Mouse (Mus musculus) lung, postnatal 14 days (tissue): ENCODE results near the gene Stab2.

Experiments used
- DNase-seq: peaks from one replicate; pipeline ENCODE4 v3.0.0; 2021

Stab2 gene

DNA sequence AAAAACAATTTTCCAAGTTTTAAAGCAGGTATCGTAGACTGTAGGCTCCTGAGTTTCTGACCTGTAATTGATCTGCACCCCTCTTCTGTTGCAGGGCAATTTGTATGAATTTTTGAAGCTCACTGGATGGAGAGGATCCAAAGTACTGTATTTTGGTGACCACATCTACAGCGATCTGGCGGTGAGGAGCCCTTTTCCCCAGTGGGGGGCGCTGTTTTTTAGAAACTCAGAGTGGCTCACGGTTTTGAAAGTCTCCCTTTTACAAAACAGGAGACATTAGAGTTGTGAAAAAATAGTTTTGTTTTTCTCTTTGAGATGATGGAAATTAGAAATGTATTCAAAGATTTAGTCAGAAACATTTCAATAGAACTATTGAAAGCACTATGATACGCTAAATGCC is 183.7 kb downstream of the Stab2 start:
- no peak for DNase-seq

DNA sequence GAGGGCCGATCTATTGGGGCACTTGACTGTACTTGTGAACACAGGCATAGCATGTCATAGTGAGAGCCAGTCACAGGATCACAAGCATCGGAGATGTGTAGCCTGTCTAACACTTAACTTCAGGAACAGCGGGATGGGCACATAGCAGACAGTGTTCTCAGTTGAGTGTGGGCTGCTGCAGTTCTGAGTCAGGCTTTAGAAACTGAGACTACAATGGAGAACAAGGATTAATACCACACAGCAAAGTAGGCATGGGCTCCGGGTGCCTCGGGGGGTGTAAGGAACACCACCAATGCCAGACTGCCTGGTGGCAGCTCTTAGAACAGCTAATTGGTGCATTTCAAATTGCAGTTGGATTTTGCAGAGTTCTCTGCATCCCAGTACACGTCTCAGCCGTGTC is 186.8 kb downstream of the Stab2 start:
- no peak for DNase-seq

GRCm38 (mm10) chr10:86819649-86820165 is 188.1 kb downstream of the Stab2 start:
- DNase-seq: peak; percentile 40

- no peak for DNase-seq
Observed at GRCm38 (mm10) chr10:86815133-86815532, 192.7 kb downstream of the Stab2 start.

GRCm38 (mm10) chr10:86814292-86815131 is 193.3 kb downstream of the Stab2 start:
- no peak for DNase-seq

DNA sequence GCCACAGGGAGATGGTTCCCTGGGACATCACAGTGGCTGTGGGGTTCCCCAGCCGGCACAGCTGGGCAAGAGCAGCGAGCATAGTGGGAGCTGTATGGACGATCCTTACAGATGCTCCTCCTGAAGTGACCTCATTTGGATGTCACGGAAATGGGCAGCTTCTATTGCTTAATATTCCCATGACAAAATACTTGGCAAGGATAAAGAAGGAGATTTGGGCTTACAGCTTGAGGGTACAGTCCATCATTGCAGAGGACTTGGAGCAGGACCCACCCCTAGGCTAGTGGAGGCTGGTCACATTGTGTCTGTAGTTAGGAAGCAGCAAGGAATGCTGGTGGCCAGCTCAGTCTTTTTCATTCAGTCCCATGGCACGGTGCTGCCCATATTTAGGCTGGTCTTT is 197.2 kb downstream of the Stab2 start:
- DNase-seq: no peak

DNA sequence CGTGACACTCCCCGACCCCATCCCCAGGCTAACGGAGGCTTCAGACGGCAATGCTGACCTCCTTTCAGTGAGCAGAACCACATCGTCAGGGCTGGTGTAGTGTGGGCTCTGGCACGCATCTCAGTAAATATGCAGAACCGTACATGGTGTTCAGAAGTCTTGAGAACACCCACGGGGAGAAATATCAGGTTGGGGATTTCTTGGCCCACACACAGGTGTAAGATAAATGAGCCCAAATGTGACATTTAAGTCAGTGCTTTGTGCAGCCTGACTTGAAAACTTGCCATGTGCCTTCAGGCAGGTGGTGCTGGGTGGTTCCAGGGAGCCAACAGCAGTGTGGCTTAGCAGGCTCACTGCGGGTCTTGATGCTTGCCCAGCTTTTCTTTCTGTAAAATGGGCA is 197.8 kb downstream of the Stab2 start:
- no peak for DNase-seq

DNA sequence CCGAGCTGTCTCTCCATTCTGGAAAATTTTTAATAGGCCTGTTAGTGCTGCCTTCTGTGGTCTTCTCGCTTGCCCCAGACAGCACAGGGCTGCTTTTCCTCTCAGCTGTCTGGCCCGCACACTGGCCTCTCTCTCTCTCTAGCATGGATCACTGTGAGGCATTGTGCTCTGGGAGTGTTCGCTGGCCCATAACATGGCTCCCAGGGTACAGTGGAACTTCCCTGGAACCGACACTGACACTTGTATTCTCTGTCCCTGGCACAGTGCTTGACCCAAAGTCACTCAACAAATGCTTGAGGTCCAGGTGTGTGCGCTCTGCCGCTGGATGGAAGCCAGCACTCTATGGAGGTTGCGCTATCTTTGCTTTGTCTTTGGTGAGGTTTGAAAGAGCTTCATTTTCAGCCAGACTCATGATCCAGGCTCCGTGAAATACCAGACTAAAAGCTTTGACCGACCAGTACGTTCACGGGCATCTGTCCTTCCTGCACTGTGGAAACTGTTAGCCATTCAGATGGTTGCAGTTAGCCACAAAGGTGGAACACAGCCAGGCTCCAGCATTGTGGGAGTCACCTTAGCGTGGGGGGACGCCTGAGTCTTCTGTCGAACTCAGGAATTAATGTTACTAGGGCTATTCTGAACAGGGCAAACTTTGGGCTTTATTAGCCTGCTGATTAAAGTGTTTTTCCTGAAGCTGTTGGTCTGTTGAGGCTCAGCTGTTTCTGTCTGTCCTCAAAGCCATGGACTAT is 199.6 kb downstream of the Stab2 start:
- no peak for DNase-seq

GRCm38 (mm10) chr10:86807362-86807761 is 200.5 kb downstream of the Stab2 start:
- no peak for DNase-seq

DNA sequence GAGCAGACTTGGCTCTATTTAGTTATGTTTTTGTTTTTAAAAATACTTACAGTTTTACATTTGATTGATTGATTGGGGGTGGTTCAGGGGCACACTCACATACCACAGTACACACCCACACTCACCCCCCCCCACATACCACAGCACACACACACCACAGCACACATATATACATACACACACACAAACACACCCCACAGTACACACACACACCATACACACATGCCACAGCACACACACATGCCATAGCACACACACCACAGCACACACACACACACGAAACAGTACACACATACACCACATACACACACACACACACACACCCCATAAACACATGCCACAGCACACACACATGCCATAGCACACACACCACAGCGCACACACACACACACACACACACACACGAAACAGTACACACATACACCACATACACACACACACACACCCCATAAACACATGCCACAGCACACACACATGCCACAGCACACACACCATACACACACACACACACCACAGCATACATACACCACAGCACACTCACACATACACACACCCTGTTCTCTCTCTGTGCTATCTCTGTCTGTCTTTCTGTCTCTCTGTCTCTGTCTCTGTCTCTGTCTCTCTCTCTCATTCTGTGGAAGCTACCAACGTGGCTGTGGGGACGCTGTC is 211.6 kb downstream of the Stab2 start:
- no peak for DNase-seq

DNA sequence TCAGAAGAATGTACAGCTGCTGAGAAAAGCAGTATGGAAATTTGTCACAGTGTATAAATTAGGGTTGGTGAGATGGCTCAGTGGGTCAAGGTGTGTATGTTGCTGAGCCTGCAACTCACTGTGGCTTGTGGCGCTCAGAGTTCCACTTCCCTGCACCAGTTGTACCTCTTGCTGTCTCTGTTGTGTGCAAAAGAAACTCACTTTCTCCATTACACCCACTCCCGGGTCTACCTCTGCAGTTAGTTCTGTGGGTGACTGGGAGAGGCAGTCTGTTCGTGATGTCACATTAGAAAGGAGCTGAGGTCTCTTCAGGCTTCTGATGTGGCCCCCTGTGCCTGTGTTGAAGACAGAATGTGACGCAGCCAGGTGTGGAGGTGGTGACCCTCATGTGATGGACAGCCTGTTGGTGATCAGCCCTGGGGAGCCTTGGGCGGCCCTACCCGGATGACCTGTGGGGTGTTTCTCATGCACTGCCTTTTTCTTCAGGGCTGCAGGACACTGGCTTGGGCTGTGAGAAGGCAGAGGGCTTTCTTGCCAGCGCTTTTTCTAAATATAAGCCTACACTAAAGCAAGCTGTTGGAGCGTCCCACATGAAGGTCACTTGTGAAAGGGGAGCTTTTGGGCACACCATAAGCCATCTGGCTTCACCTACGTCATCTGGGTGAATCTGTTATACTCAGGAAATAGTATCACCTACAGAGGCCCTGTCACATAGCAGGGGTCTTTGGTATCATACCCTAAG is 212.9 kb downstream of the Stab2 start:
- no peak for DNase-seq

DNA sequence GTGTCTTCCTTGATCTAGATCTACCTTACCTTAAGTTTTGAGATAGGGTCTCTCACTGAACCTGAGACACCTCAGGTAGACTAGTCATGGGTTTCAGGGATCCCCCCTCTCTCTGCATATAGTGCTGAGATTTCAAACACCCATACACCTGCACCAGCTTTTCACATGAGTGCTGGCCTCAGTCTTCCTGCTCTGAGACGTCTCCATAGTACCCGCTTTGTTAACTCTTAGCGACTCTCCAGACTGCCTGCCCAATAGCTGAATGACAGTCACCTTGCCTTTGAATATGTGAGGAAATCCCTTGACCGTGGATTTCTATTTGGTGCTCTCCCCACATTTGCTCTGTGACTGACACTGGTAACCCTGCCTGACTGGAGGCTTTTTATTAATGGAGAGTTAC is 213.6 kb downstream of the Stab2 start:
- DNase-seq: no peak

- peak; percentile 34 for DNase-seq
Observed at GRCm38 (mm10) chr10:86793509-86793951, 214.3 kb downstream of the Stab2 start.

GRCm38 (mm10) chr10:86791507-86792184 is 216.2 kb downstream of the Stab2 start:
- no peak for DNase-seq
